Mouse (Mus musculus) NIH3T3 (cell line): ENCODE data around the gene Thada.

Experiments used
- DNase-seq: peaks from one replicate; pipeline ENCODE4 v3.0.0-alpha.2; 2012; ENCODE audit warnings: low read depth

The Thada gene

GRCm38 (mm10) chr17:84465753-84466608 lies at the start of gene Thada:
Gene Thada, minus strand, starts transcription at chr17:84466205.
- peak; percentile 100 for DNase-seq

GRCm38 (mm10) chr17:84512516-84513085 lies 46.6 kb upstream of the Thada start:
- DNase-seq: peak; percentile 57

DNA sequence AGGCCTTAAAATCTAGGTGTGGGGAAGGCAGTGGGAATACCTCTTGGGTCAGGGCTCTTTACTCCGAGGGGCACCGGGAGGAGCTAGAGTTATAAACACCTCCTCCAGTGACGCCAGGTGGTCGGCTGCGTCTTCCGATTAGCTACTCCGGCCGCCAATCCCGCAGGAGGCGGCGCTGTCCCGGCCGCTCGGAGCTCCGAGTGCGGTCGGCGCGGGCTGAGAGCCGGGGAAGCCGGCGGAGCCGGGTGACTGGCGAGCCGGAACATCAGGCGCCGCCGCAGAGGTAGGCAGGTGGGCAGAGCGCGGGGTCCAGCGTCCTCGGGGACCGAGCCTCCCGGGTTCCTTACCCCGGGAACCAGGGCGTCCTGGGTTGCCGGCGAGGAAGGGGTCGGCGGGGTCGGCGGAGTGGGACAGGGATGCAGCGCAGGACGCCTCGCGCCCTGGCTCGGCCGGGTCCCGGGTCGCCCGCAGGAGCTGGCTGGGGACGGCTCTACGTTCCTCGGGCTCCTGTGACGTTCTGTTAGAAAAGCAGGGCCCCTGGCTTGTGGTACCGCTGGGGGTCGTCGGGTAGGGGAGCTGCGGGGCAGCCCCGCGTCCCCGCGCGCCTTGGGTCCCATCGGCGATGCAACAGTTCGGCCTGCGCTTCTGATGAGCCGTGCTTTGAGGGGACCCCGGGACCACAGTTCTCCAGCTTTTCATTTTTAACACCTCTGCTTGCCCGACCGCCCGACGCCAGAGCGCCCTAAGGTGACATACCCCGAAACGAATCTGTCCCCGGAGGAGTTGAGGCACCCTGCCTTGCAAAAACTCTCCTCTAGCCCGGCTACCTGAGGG lies 45.9 kb upstream of the Thada start, which contains the start of gene Plekhh2:
Gene Plekhh2, plus strand, starts transcription at position 214 of the 834 bp plus-strand sequence.
- peak; percentile 93 for DNase-seq

GRCm38 (mm10) chr17:84510961-84511639 lies 45.1 kb upstream of the Thada start:
- DNase-seq: peak; percentile 71

DNA sequence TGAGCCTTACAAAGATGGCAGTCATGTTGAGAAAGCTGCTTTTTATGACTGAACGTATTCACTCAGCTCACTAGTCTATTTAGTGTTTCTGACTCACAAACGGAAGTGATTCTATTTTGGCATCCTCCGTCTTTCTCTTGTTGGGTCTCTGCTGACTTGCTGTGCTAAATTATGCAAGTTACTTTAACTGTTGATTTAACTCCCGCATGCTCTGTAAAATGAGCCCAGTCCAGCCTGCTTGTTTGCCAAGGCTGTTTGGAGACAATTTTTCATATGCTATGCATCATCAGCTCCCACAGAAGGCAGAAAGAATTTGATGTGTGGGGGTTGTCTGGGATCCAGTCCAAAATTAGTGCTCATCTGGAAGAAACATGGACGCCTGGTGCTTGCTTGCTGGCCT lies 44.4 kb upstream of the Thada start:
- DNase-seq: peak; percentile 96

- DNase-seq: no peak
Measured at GRCm38 (mm10) chr17:84509176-84509575, 43.2 kb upstream of the Thada start.

DNA sequence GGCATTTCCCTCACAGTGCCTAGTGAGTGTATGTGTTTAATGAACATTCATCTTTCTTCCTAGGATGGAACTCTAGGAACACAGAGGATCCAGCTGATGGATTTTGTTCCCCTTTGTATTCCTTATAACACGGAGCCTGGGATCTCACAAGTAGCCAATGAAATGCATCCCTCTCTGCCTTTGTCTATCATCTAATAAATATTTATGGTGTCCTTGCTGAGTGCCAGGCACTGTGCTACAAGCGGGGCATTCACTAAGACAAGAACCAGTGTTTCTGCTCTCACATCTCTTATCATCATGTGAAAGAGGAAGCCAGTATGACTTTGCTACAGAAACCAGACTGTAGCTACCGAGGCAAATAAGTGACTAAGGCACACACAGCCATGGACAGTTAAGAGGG lies 42.7 kb upstream of the Thada start:
- no peak for DNase-seq

- DNase-seq: no peak
Measured at GRCm38 (mm10) chr17:84505922-84506321, 39.9 kb upstream of the Thada start.

DNA sequence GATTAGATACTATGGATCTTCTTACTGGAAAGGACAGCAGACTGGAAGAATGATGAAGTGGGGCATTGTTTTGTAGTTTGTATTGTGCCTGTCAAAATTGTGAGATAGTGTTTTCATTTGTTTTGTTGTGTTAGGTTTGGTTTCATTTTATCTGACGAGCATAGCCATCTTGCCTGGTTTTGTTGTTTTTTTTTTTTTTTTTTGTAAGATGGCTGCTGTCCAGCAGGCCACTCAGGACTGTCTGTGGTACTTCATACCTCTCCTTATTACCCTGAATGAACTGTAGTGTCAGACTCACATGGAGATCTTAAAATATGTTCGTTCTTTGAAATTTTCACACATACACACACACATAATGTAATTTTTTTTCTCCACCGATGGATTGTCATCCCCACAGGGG lies 36.3 kb upstream of the Thada start:
- DNase-seq: peak; percentile 25

- peak; percentile 67 for DNase-seq
Measured at GRCm38 (mm10) chr17:84498639-84499038, 32.6 kb upstream of the Thada start.

DNA sequence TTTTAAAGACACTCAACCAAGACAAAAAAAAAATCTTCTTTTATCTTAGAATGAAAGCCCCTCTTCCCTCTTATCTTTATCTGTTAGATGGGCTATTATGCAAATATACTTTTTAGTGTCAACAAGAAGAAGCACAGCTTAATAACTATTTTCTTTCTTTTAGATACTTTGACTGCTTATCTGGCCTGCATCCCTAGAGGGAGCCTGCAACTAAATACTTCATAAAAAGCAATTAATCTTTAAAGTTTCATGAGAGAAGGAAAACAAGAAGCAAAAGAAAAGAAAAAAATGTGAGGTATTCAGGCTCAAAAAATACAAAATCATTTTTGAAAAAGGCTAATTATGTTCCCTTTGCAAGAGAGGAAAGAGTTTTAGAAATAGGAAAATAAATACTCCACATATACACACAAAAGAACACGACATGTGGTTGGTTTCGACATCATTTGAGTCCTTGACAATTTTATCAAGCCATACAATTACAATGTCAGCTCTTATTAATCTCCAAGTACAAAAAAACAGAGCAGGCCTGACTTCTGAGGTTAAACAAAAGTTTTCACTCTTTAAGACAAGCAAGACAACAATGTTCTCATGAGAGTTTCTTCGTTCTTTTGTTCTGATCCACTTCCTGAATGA lies 32.1 kb upstream of the Thada start:
- peak; percentile 56 for DNase-seq

- DNase-seq: no peak
Measured at GRCm38 (mm10) chr17:84497559-84497958, 31.6 kb upstream of the Thada start.

- DNase-seq: no peak
Measured at GRCm38 (mm10) chr17:84497026-84497425, 31.0 kb upstream of the Thada start.

DNA sequence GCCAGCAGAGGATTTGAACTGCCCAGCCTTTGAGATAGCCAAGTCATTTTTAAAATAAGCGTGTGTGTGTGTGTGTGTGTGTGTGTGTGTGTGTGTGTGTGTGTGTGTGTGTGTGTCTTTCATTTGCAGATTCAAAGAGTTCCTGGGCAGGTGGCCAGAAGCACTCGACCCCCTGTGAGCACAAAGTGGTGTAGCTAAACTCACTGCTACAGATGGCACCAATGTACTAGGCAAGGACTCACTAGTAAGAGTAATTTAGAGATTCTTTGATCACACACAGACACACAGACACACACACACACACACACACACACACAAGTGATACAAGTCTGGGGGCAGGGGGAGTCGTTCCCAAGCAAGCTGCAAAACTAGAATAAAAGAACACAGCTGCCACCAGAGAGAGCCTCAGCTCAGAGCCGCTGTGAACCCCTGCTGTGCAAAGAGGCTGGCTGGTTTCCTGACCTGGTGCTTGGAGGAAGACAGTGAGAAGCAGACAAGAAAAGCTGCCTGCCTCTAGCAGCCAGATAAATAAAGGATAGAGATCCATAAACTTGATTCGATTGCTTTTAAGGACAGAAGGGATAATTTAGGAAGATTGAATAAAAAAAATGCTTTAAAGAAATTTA lies 26.4 kb upstream of the Thada start:
- peak; percentile 29 for DNase-seq

GRCm38 (mm10) chr17:84487415-84487814 lies 21.4 kb upstream of the Thada start:
- DNase-seq: no peak

DNA sequence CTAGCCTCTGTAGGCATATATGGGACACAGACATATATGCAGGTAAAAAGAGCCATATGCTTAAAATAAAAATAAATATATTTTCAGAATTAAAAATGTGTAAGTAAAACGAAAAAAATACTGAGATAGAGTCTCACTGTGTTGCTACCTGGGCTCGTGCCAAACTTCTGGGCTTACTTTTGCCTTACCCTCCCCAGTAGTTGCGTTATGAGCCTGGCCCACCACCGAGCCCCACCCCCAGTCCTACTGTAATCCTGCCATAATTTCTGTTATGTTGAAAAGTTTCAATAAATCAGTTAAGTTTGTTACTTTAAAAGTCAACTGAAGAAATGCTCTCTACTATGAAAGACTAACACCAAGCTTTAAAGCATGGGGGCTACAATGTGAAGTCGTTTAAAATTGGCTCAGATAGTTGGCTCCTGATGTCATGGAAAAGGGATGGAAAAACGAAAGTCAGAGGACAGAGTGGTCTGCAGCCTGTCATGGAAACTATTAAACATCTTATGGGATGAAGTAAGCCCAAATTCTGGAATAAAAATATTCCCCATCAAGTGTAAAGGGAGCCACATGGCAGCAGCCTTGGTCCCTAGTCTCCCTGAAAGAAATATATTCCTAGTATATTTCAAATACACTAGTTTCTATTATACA lies 17.8 kb upstream of the Thada start:
- DNase-seq: peak; percentile 27

- DNase-seq: no peak
Measured at GRCm38 (mm10) chr17:84482831-84483230, 16.8 kb upstream of the Thada start.

GRCm38 (mm10) chr17:84480464-84481355 lies 14.7 kb upstream of the Thada start:
- DNase-seq: peak; percentile 38

- DNase-seq: no peak
Measured at GRCm38 (mm10) chr17:84478276-84478675, 12.3 kb upstream of the Thada start.
